Mouse (Mus musculus): ENCODE measurements around the gene Sgpl1. TPM values are rescaled to one million over a fixed set of nuclear protein-coding genes. Genes with fewer than 3 reads are reported as not detected.

Gene Sgpl1
- polyA plus RNA-seq, 1 experiment from 2014 or later: 68.5 TPM

Small RNA genes lying within 50 kb of the gene (microRNA-seq; reads per million reads assigned to microRNA genes)
- gene Gm44308: not detected

Other genes starting within 250 kb of the Sgpl1 start
- gene Pcbd1, start 58.4 kb downstream of the Sgpl1 start, polyA plus RNA-seq (2016; fragmentation: Nextera tagmentation; extraction: Ambion mirVana): 16.4 and 17.0 TPM in 2 replicates
- 0.15 and 0.36 TPM in 2 replicates for gene Tbata, start 24.3 kb upstream of the Sgpl1 start, polyA plus RNA-seq (2016; fragmentation: Nextera tagmentation; extraction: Ambion mirVana)
- gene Adamts14, start 125.7 kb upstream of the Sgpl1 start, polyA plus RNA-seq (2016; fragmentation: Nextera tagmentation; extraction: Ambion mirVana): 0.40 and 0.42 TPM in 2 replicates
- gene Prf1, start 150.1 kb upstream of the Sgpl1 start, polyA plus RNA-seq (2016; fragmentation: Nextera tagmentation; extraction: Ambion mirVana): not detected in 2 replicates
- 29.9 and 35.3 TPM in 2 replicates for gene Pald1, start 235.8 kb upstream of the Sgpl1 start, polyA plus RNA-seq (2016; fragmentation: Nextera tagmentation; extraction: Ambion mirVana)